Mouse (Mus musculus) embryonic facial prominence, embryonic 14.5 days (tissue): ENCODE results near the gene Epc2. TPM values are rescaled to one million over a fixed set of nuclear protein-coding genes. Genes with fewer than 3 reads are reported as not detected.
A peak's percentile ranks its signal among the peaks of the same experiment; 100 is the strongest.

Experiments
- ATAC-seq: fragments of 200-750 bp; cut with Nextera tagmentation; 2 replicates; pipeline ENCODE4 v1.8.0; 2017; ENCODE audit warnings: low read depth, moderate number of reproducible peaks, moderate TSS enrichment
- DNase-seq: peaks from one replicate; pipeline ENCODE4 v3.0.0-alpha.2; 2015; ENCODE audit warnings: low spot score
- H3K27ac ChIP-seq: fragments of 300-500 bp; sonication (generic); replicated peaks from 2 replicates; pipeline ENCODE4 v1.5.1; 2014; ENCODE audit warnings: low read depth, mild to moderate bottlenecking, low read length, moderate library complexity
- H3K27me3 ChIP-seq: fragments of 300-500 bp; sonication (generic); replicated peaks from 2 replicates; pipeline ENCODE4 v1.6.1; 2014; ENCODE audit warnings: low read length; ENCODE audit not compliant: control insufficient read depth, insufficient read depth
- H3K36me3 ChIP-seq: fragments of 300-500 bp; sonication (generic); 2 replicates; pipeline ENCODE4 v1.6.1; 2014; ENCODE audit warnings: low read length, mixed read lengths; ENCODE audit not compliant: control insufficient read depth, insufficient read depth
- H3K4me1 ChIP-seq: fragments of 300-500 bp; sonication (generic); 2 replicates; pipeline ENCODE4 v1.6.1; 2014; ENCODE audit warnings: antibody characterized with exemption, low read length; ENCODE audit not compliant: control insufficient read depth, insufficient read depth
- H3K4me2 ChIP-seq: fragments of 300-500 bp; sonication (generic); 2 replicates; pipeline ENCODE4 v1.6.1; 2014; ENCODE audit warnings: low read depth, mild to moderate bottlenecking, low read length, moderate library complexity, mixed read lengths
- H3K4me3 ChIP-seq: fragments of 300-500 bp; sonication (generic); 2 replicates; pipeline ENCODE4 v1.5.1; 2014; ENCODE audit warnings: low read depth, mild to moderate bottlenecking, low read length
- H3K9ac ChIP-seq: fragments of 300-500 bp; sonication (generic); 2 replicates; pipeline ENCODE4 v1.6.1; 2014; ENCODE audit warnings: low read depth, mild to moderate bottlenecking, low read length, moderate library complexity, mixed read lengths
- H3K9me3 ChIP-seq: fragments of 300-500 bp; sonication (generic); 2 replicates; pipeline ENCODE4 v1.6.1; 2016; ENCODE audit warnings: low read length; ENCODE audit not compliant: control insufficient read depth
- WGBS: fragments of 180-500 bp; shearing (Covaris S2); extraction: QIAGEN DNeasy Blood & Tissue Kit; methylation state at CpG from one replicate; pipeline ENCODE4 v1.1.7; 2014; 5-methylcytosine and 5-hydroxymethylcytosine counted together
- polyA plus RNA-seq: library from polyadenylated mRNA; unstranded; fragments of >200 nt; fragmentation: Nextera tagmentation; extraction: Ambion mirVana; gene quantifications from 2 replicates; pipeline ENCODE4 v1.2.1, GENCODE M21; 2014

The Epc2 gene
- polyA plus RNA-seq, 1 experiment from 2014 or later: 8.3 TPM

GRCm38 (mm10) chr2:49569862-49570777 lies 118.8 kb downstream of the Epc2 start:
- H3K27me3 ChIP-seq: no peaks in the 10 kb centered on the region
- 40% methylated on average over 16 of the region's 16 CpGs for WGBS
- no peaks in the 10 kb centered on the region for H3K36me3 ChIP-seq
- peak overlapping the region; percentile 45 for H3K27ac ChIP-seq
- peaks cover 12% of the 10 kb centered on the region; the same call in 1 of the 2 replicates for H3K4me1 ChIP-seq
- H3K4me3 ChIP-seq: no peak overlapping the region
- ATAC-seq: peak; percentile 60
- 0 out of 2 replicates have a peak overlapping the region, but pooled peaks have one; percentile 9 for H3K9ac ChIP-seq
- DNase-seq: peak; percentile 54
- H3K9me3 ChIP-seq: no peaks in the 10 kb centered on the region
- H3K4me2 ChIP-seq: peak overlapping the region; percentile 31

GRCm38 (mm10) chr2:49570778-49571101 lies 119.5 kb downstream of the Epc2 start:
- Histone ChIP-seq H3K36me3 (no peaks in the 10 kb centered on the region), H3K27me3 (no peaks in the 10 kb centered on the region), H3K9ac (no peak overlapping the region), H3K4me2 (peak overlapping the region; percentile 3; the same call in 1 of the 2 replicates), H3K27ac (no peak overlapping the region), H3K4me3 (no peak overlapping the region), H3K9me3 (no peaks in the 10 kb centered on the region), H3K4me1 (peaks cover 12% of the 10 kb centered on the region; the same call in 1 of the 2 replicates)
- ATAC-seq (peak; percentile 31; the same call in 1 of the 2 replicates), DNase-seq (no peak)
- 37% methylated on average over 6 of the region's 6 CpGs for WGBS

- Histone ChIP-seq H3K4me2 (no peak overlapping the region), H3K36me3 (no peaks in the 10 kb centered on the region), H3K27me3 (no peaks in the 10 kb centered on the region), H3K9ac (no peak overlapping the region), H3K4me1 (peaks cover 12% of the 10 kb centered on the region; the same call in 1 of the 2 replicates), H3K4me3 (no peak overlapping the region), H3K9me3 (no peaks in the 10 kb centered on the region), H3K27ac (no peak overlapping the region)
- DNase-seq (no peak), ATAC-seq (no peak)
- 62% methylated on average over 11 of the region's 11 CpGs for WGBS
Observed at GRCm38 (mm10) chr2:49571159-49571920, 120.1 kb downstream of the Epc2 start.

- WGBS: 34% methylated on average over 12 of the region's 12 CpGs
- H3K36me3 ChIP-seq: no peaks in the 10 kb centered on the region
- ATAC-seq (peak; percentile 50; the same call in 1 of the 2 replicates), DNase-seq (peak; percentile 56)
- H3K27ac ChIP-seq: no peak overlapping the region
- H3K9me3 ChIP-seq: no peaks in the 10 kb centered on the region
- no peak overlapping the region for H3K4me3 ChIP-seq
- H3K27me3 ChIP-seq: no peaks in the 10 kb centered on the region
- H3K9ac ChIP-seq: no peak overlapping the region
- H3K4me1 ChIP-seq: peaks cover 12% of the 10 kb centered on the region; the same call in 1 of the 2 replicates
- H3K4me2 ChIP-seq: peak overlapping the region; percentile 43
Observed at GRCm38 (mm10) chr2:49572111-49572642, 120.9 kb downstream of the Epc2 start.

DNA sequence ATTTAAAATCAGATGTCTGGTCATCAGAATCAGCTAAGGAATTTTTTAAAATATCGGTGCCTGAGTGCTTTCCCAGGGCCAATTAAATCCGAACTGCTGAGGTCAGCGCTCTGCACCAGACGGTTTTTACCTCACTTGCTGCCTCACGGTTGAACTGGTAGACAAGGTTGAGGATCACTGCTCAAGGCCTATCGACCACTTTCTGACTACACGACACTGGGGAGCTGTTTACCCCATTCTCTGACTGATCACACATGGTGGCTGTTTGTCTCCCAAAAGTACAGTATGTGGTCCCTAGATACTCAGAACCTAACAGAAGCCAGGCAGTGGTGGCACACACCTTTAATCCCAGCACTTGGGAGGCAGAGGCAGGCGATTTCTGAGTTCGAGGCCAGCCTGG lies 121.4 kb downstream of the Epc2 start:
- Histone ChIP-seq H3K9ac (no peak overlapping the region), H3K4me3 (no peak overlapping the region), H3K4me2 (peak overlapping the region; percentile 43), H3K9me3 (no peaks in the 10 kb centered on the region), H3K4me1 (peaks cover 12% of the 10 kb centered on the region; the same call in 1 of the 2 replicates), H3K36me3 (no peaks in the 10 kb centered on the region), H3K27me3 (no peaks in the 10 kb centered on the region), H3K27ac (no peak overlapping the region)
- no peak for ATAC-seq
- 64% methylated on average over 9 of the region's 9 CpGs for WGBS
- DNase-seq: no peak

DNA sequence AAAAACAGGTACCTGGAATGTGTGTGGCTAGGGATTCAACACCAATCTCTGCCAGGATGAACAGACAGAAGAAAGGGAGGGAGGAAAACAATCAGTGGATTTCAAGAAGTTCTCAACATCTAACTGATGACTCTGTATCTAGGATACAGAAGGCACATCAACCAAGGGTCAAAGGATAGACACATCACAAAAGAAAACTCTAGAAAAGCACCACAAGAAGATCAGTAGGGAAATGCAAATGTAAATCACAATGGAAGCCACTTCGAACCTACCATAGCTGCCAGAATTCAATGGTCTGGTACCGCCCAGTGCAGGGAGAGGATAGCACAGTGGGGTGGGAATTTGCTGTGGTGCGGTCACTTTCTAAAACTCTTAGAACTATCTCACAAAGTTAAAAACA lies 122.0 kb downstream of the Epc2 start:
- WGBS: 91% methylated on average over 3 of the region's 3 CpGs
- ATAC-seq (no peak), DNase-seq (no peak)
- no peak overlapping the region for H3K4me2 ChIP-seq
- no peak overlapping the region for H3K4me3 ChIP-seq
- no peaks in the 10 kb centered on the region for H3K36me3 ChIP-seq
- H3K27me3 ChIP-seq: no peaks in the 10 kb centered on the region
- peaks cover 12% of the 10 kb centered on the region; the same call in 1 of the 2 replicates for H3K4me1 ChIP-seq
- no peak overlapping the region for H3K9ac ChIP-seq
- no peak overlapping the region for H3K27ac ChIP-seq
- H3K9me3 ChIP-seq: no peaks in the 10 kb centered on the region

DNA sequence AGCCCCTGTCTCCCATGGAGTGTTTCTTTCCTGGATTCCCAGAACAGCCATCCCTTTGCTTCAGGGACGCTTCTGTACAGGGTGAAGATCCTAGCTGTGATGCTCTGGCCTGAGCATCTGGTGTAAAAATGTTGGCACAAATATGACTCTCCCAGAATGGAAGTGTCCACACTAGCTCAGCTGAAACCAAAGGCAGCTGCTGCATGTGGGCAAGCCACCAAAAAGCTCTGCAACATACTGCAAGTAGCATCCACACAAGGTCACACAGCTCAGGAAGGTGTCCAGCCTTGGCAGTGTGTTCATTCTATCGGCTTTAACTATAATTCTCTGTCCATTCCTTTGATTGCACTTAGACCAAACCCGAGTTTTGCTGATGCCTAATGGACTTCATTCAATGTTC lies 129.3 kb downstream of the Epc2 start:
- Histone ChIP-seq H3K4me2 (no peak overlapping the region), H3K9me3 (no peaks in the 10 kb centered on the region), H3K4me3 (no peak overlapping the region), H3K9ac (no peak overlapping the region), H3K4me1 (no peaks in the 10 kb centered on the region), H3K36me3 (no peaks in the 10 kb centered on the region), H3K27me3 (no peaks in the 10 kb centered on the region), H3K27ac (no peak overlapping the region)
- DNase-seq (no peak), ATAC-seq (no peak)
- WGBS: 75% methylated on average over 3 of the region's 3 CpGs

DNA sequence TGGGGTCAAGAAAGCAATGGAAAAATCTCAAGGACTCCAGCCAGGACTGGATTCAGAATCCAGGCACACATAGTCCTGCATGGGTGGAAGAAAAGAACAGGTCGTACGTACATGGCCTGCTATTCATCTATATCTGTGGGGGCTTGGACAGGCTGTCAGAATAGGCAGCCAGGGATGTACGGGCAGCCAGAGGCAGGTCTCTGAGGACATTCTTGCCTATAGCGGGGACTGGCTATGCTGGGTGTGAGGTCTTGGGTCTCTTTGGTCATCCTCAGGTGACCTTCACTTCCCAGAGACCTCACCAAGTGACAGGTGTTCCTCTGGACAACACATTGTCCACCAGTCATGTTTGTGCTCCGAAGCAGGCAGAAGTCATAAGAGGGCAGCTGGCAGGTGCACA lies 131.3 kb downstream of the Epc2 start:
- no peak overlapping the region for H3K9ac ChIP-seq
- no peaks in the 10 kb centered on the region for H3K4me1 ChIP-seq
- H3K9me3 ChIP-seq: no peaks in the 10 kb centered on the region
- 89% methylated on average over 5 of the region's 5 CpGs for WGBS
- no peak for DNase-seq
- no peaks in the 10 kb centered on the region for H3K27me3 ChIP-seq
- H3K27ac ChIP-seq: no peak overlapping the region
- H3K4me3 ChIP-seq: no peak overlapping the region
- ATAC-seq: no peak
- H3K36me3 ChIP-seq: no peaks in the 10 kb centered on the region
- H3K4me2 ChIP-seq: no peak overlapping the region
